Comparison of ENCODE assay signal across 8 mouse cellular contexts in the genomic region with DNA sequence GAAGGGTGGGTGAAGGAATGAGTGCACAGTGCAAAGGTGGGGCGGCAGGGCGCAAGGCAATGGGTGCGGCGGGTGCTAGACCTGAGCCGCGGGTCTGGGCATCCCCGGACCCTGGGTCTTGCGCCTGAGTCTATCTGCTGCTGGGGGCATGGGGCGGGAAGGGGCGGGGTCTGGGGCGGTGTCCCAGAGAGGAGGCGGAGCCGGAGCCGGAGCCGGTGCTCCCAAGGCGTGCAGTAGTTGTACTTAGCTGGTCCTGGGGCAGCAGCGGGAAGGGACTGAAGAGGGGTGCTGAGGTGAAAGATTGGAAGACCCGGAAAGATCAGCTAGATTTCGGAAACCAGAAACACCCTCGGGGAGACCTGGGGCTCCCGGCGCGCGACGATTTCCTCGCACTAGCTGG. TPM values are rescaled to one million over a fixed set of nuclear protein-coding genes. Genes with fewer than 3 reads are reported as not detected.
DNase-seq lines count a peak whose midpoint lies in the region; ATAC-seq lines count a peak whose summit lies in the region.

Gene Itga7 (plus strand): TSS at position 245 of the 400 bp plus-strand sequence.

- H3K9me3 ChIP-seq in megakaryocyte, embryonic 14.5 days = no peaks in the 10 kb centered on the region
- H3K9me3 ChIP-seq in limb, embryonic 15.5 days = no peaks in the 10 kb centered on the region
- H3K9me3 ChIP-seq in neural tube, embryonic 12.5 days = no peaks in the 10 kb centered on the region

- H3K4me3 ChIP-seq in megakaryocyte, embryonic 14.5 days (replicated peaks) = peak within 1 kb of the TSS; percentile 80
- peak within 1 kb of the TSS; percentile 45 for H3K4me3 ChIP-seq in limb, embryonic 15.5 days
- H3K4me3 ChIP-seq in neural tube, embryonic 12.5 days = peak within 1 kb of the TSS; percentile 43

- peak within 1 kb of the TSS; percentile 78 for H3K4me2 ChIP-seq in limb, embryonic 15.5 days
- peak within 1 kb of the TSS; percentile 76 for H3K4me2 ChIP-seq in neural tube, embryonic 12.5 days (replicated peaks)

- no peak within 1 kb of the TSS for H3K27ac ChIP-seq in limb, embryonic 15.5 days
- no peak within 1 kb of the TSS for H3K27ac ChIP-seq in neural tube, embryonic 12.5 days

- ATAC-seq in megakaryocyte, adult 5-6 weeks (ENCODE audit: poor library complexity, severe bottlenecking) = no peak
- ATAC-seq in limb, embryonic 15.5 days (ENCODE audit: insufficient number of reproducible peaks, low FRiP score, low TSS enrichment, low read depth) = no peak
- ATAC-seq in neural tube, embryonic 12.5 days (ENCODE audit: low FRiP score, low read depth) = peak; percentile 80

- DNase-seq in cerebellum, adult 9-11 months = peak; percentile 66
- DNase-seq in gastrocnemius, postnatal 25 days = peak; percentile 64
- DNase-seq in induced T-regulatory cell, adult 2 months (ENCODE audit: low read depth) = peak; percentile 59
- DNase-seq in spleen, postnatal 10 days (ENCODE audit: low spot score in 2 of 2) = no peak

- H3K9ac ChIP-seq in limb, embryonic 15.5 days = peak within 1 kb of the TSS; percentile 47
- peak within 1 kb of the TSS; percentile 41 for H3K9ac ChIP-seq in neural tube, embryonic 12.5 days

- H3K36me3 ChIP-seq in megakaryocyte, embryonic 14.5 days (replicated peaks; ENCODE audit: low read length) = no peaks in the 10 kb centered on the region
- H3K36me3 ChIP-seq in limb, embryonic 15.5 days = no peaks in the 10 kb centered on the region
- no peaks in the 10 kb centered on the region for H3K36me3 ChIP-seq in neural tube, embryonic 12.5 days

- peaks cover 67% of the 10 kb centered on the region for H3K4me1 ChIP-seq in megakaryocyte, embryonic 14.5 days
- H3K4me1 ChIP-seq in limb, embryonic 15.5 days = peaks cover 20% of the 10 kb centered on the region
- H3K4me1 ChIP-seq in neural tube, embryonic 12.5 days = peaks cover 12% of the 10 kb centered on the region

- H3K27me3 ChIP-seq in megakaryocyte, embryonic 14.5 days (replicated peaks) = peaks cover 72% of the 10 kb centered on the region
- peaks cover 59% of the 10 kb centered on the region for H3K27me3 ChIP-seq in limb, embryonic 15.5 days
- peaks cover 61% of the 10 kb centered on the region for H3K27me3 ChIP-seq in neural tube, embryonic 12.5 days (replicated peaks)

- WGBS in limb, embryonic 15.5 days = 0% methylated on average over 26 of the region's 26 CpGs
- WGBS in neural tube, embryonic 12.5 days = 1% methylated on average over 26 of the region's 26 CpGs

RNA-seq across cellular contexts. Expression of gene Itga7, which starts in this region (rescaled TPM):
- 1.1 and 1.9 TPM in 2 replicates for polyA plus RNA-seq in megakaryocyte, embryonic 14.5 days (2012; ENCODE audit: insufficient read depth, low replicate concordance)
- total RNA-seq in megakaryocyte, adult 5-6 weeks (2015) = not detected in 2 replicates
- total RNA-seq in megakaryocyte, adult 5-6 weeks (2017) = not detected in 2 replicates
- 10 to 100 TPM; 63.5 to 67.3 TPM for total RNA-seq in gastrocnemius, postnatal 25 days (2021)
- 11.8 and 27.8 TPM in 2 replicates for polyA plus RNA-seq in limb, embryonic 15.5 days (2015; fragmentation: Nextera tagmentation; extraction: Ambion mirVana)
- 7.9 and 8.3 TPM in 2 replicates for polyA plus RNA-seq in neural tube, embryonic 12.5 days (2016; fragmentation: Nextera tagmentation; extraction: Ambion mirVana)

Comparison
In these comparisons a context has a peak if more than half of its experiments do, and no peak if none do; other contexts are left out.
1. RNA of gene Itga7 (total RNA-seq): 63.5 to 67.3 TPM in gastrocnemius, postnatal 25 days; not detected in megakaryocyte, adult 5-6 weeks; every median in the first group is over 10 times any median in the second.
2. DNase-seq: peak in cerebellum, adult 9-11 months (single experiment), gastrocnemius, postnatal 25 days (single experiment) and induced T-regulatory cell, adult 2 months (single experiment); none in spleen, postnatal 10 days (0 of 2).
3. Peak in every context shown above with its lines, with median percentiles within 50 percentile points of each other: H3K4me3 ChIP-seq.